Mouse (Mus musculus) thymus, adult 2 months (tissue): Measurements from ENCODE around the gene Lca5. TPM values are rescaled to one million over a fixed set of nuclear protein-coding genes. Genes with fewer than 3 reads are reported as not detected.

Experiments
- DNase-seq: peaks from one replicate; pipeline ENCODE4 v3.0.0; 2021
- H3K27ac ChIP-seq: fragments of 200-500 bp; 2 replicates; pipeline ENCODE4 v1.5.1; 2012; ENCODE audit warnings: low read length, control low read depth; ENCODE audit not compliant: control insufficient read depth, insufficient read depth
- H3K27me3 ChIP-seq: fragments of 200-500 bp; 2 replicates; pipeline ENCODE4 v1.6.1; 2012; ENCODE audit warnings: mild to moderate bottlenecking, low read length, moderate library complexity, mixed read lengths; ENCODE audit not compliant: control insufficient read depth, insufficient read depth
- H3K36me3 ChIP-seq: fragments of 200-500 bp; 2 replicates; pipeline ENCODE4 v1.6.1; 2012; ENCODE audit warnings: mild to moderate bottlenecking, low read length, moderate library complexity; ENCODE audit not compliant: control insufficient read depth, insufficient read depth
- H3K4me1 ChIP-seq: fragments of 200-500 bp; replicated peaks from 2 replicates; pipeline ENCODE4 v1.6.1; 2012; ENCODE audit warnings: low read length; ENCODE audit not compliant: control insufficient read depth, insufficient read depth
- H3K4me3 ChIP-seq: fragments of 200-500 bp; 2 replicates; pipeline ENCODE4 v1.5.1; 2012; ENCODE audit warnings: mild to moderate bottlenecking, low read length, control low read depth, moderate library complexity; ENCODE audit not compliant: control insufficient read depth, insufficient read depth
- CTCF ChIP-seq: fragments of 200-500 bp; IDR thresholded peaks from 2 replicates; pipeline ENCODE4 v1.5.1; 2012; ENCODE audit warnings: mild to moderate bottlenecking, control low read depth, low read length, moderate library complexity, borderline replicate concordance; ENCODE audit not compliant: control insufficient read depth, poor library complexity, insufficient read depth; ENCODE audit errors: extremely low read depth
- POLR2A ChIP-seq: fragments of 200-500 bp; IDR thresholded peaks from 2 replicates; pipeline ENCODE4 v1.6.1; 2012; ENCODE audit warnings: mild to moderate bottlenecking, low read length, control low read depth, moderate library complexity; ENCODE audit not compliant: control insufficient read depth, poor library complexity, insufficient read depth; ENCODE audit errors: extremely low read depth
- WGBS: fragments of 180-500 bp; shearing (Covaris S2); methylation state at CpG from one replicate; pipeline ENCODE4 v1.1.7; 2018; 5-methylcytosine and 5-hydroxymethylcytosine counted together
- polyA plus RNA-seq: library from polyadenylated mRNA; depleted of rRNA; stranded (reverse); fragments of >200 nt; gene quantifications from 2 replicates; pipeline ENCODE4 v1.2.3, GENCODE M21; 2012; rRNA removed

Lca5 gene
- polyA plus RNA-seq = 1.4 and 2.7 TPM in 2 replicates

DNA sequence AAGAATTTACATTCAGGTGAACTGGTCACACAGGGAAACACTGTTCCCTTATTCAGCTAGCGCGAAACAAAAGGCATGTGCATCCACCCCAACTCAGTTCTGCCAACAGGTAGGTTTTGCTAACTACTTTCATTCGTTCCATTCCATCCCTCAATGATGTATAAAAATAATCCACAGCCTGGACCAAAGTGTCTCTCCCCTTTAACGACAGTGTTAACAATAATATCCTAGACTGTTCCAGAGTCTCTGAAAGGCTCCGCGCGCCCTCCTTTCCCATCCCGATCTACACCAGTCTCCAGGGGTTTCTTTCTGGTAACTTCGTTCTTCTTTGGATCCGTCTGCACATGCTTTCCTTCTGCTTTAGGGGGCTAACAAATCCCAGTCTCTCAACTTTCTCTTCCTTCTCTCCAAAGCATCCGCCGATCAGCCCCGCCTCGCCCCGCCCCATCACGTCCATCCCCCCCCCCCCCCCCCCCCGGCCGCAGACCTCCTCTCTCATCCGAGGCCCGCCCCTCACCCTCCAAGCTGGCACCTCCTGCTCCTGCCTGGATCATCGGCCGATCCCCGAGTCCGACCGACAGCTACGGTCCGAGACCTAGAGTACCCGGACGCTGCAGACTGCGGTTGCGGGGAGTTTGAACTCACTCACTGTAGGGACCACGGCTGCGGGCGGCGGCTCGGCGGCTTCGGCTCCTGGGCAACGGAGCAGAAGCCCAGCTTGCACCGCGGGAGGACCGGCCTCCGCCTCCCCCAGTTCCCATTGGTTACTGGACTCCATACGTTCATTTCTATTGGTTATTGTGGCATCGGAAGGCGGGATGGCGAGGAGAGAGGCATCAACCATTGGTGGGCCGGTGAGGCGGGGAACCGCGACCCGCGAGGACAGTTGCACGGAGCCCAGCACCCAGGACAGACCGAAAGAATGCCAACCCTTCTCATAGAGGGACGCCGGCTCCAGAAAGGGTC, at the start of gene Lca5:
Lca5 (minus strand) TSS at position 736 of the 966 bp plus-strand sequence.
- TF ChIP-seq POLR2A = no peak
- 0 out of 2 replicates have a peak, but pooled peaks have one; percentile 45 for TF ChIP-seq CTCF
- H3K27me3 ChIP-seq = no peaks in the 10 kb centered on the region
- H3K36me3 ChIP-seq = no peaks in the 10 kb centered on the region
- peak within 1 kb of the TSS; percentile 99 for H3K4me3 ChIP-seq
- H3K27ac ChIP-seq = no peak within 1 kb of the TSS
- peak; percentile 92 for DNase-seq
- H3K4me1 ChIP-seq = peaks cover 5% of the 10 kb centered on the region
- 3% methylated on average over 52 of the region's 57 CpGs for WGBS

- Histone ChIP-seq H3K36me3 (no peaks in the 10 kb centered on the region), H3K27ac (no peak overlapping the region), H3K4me3 (no peak overlapping the region), H3K4me1 (no peaks in the 10 kb centered on the region), H3K27me3 (no peaks in the 10 kb centered on the region)
- no peak for DNase-seq
- TF ChIP-seq CTCF (no peak), POLR2A (no peak)
- WGBS = 60% methylated on average over 15 of the region's 15 CpGs
Measured at GRCm38 (mm10) chr9:83488491-83489210, 47.7 kb upstream of the Lca5 start.

DNA sequence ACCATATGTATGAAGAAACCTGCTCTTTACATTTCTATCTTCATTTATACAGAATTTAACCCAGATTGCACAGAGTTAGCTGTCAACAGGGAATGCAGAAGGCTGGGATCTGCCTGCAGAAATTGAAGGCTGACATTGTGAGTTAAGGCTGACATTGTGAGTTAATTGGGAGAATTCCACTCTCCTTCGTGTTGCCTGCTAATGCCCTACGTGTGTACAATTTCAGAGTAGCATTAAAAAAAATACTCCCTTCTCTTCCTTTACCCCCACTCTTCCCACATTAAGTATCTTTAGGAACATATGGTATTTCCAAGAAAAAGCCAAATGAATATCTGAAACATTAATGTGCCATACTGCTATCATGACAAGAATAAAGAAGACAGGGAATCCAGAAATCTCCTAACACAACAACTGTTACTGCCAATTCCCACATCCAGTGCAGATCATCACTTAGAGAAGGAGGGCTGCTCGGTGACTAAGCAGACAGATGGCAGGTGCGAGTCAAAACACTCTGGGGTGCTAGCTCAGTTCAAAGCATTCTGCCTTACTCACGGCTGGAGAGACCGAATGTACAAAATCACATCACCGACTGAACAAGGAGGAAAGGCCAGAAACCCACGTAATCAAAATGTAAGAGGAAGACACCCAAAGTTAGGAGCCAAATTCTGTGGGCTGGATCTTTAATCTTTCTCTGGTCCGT, 47.0 kb upstream of the Lca5 start:
- no peak overlapping the region for H3K4me3 ChIP-seq
- H3K27ac ChIP-seq = no peak overlapping the region
- TF ChIP-seq CTCF = no peak
- TF ChIP-seq POLR2A = no peak
- H3K4me1 ChIP-seq = no peaks in the 10 kb centered on the region
- H3K36me3 ChIP-seq = no peaks in the 10 kb centered on the region
- H3K27me3 ChIP-seq = no peaks in the 10 kb centered on the region
- no peak for DNase-seq
- WGBS = 60% methylated on average over 9 of the region's 9 CpGs

- Histone ChIP-seq H3K36me3 (no peaks in the 10 kb centered on the region), H3K27ac (no peak overlapping the region), H3K27me3 (no peaks in the 10 kb centered on the region), H3K4me1 (no peaks in the 10 kb centered on the region), H3K4me3 (no peak overlapping the region)
- DNase-seq = no peak
- no peak for TF ChIP-seq POLR2A
- TF ChIP-seq CTCF = no peak
- WGBS = 99% methylated on average over 3 of the region's 3 CpGs
Measured at GRCm38 (mm10) chr9:83485966-83486365, 45.0 kb upstream of the Lca5 start.

GRCm38 (mm10) chr9:83485357-83485756, 44.4 kb upstream of the Lca5 start:
- Histone ChIP-seq H3K27ac (no peak overlapping the region), H3K36me3 (no peaks in the 10 kb centered on the region), H3K4me1 (no peaks in the 10 kb centered on the region), H3K27me3 (no peaks in the 10 kb centered on the region), H3K4me3 (no peak overlapping the region)
- WGBS = 96% methylated on average over 1 of the region's 1 CpGs
- TF ChIP-seq POLR2A (no peak), CTCF (no peak)
- DNase-seq = no peak

DNA sequence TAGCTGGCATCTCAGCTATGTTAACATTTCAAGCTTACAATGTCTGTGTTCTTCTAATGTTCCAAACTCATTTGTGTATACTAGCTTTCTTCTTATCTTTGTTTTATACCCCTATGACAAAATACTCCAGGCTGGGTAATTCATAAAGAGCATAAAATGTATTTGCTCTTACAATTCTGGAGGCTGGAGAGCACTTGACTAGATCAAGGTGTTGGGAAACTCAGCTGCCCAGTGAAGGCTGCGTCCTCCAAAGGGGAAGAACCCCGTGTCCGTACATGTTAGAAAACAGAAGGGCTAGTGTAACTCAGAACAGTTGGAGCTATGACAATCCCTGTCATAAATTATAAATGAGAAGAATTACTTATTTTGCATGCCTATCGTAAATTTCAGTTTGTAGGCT, 42.5 kb upstream of the Lca5 start:
- no peak overlapping the region for H3K4me3 ChIP-seq
- H3K36me3 ChIP-seq = no peaks in the 10 kb centered on the region
- no peaks in the 10 kb centered on the region for H3K4me1 ChIP-seq
- WGBS = 94% methylated on average over 4 of the region's 4 CpGs
- DNase-seq = no peak
- no peaks in the 10 kb centered on the region for H3K27me3 ChIP-seq
- no peak for TF ChIP-seq POLR2A
- no peak for TF ChIP-seq CTCF
- no peak overlapping the region for H3K27ac ChIP-seq
